Mouse (Mus musculus) forebrain, embryonic 10.5 days (tissue): ENCODE measurements around the gene Arrdc5. TPM values are rescaled to one million over a fixed set of nuclear protein-coding genes. Genes with fewer than 3 reads are reported as not detected.
"Not testable (repeated sequence)": the region's sequence is repeated elsewhere in the genome, so short reads cannot be mapped to it uniquely, and the experiment has no call there.

Source experiments
- DNase-seq: peaks from one replicate; pipeline ENCODE4 v3.0.0-alpha.2; 2017; ENCODE audit warnings: low spot score; ENCODE audit errors: extremely low spot score
- H3K27ac ChIP-seq: fragments of 300-500 bp; sonication (generic); 2 replicates; pipeline ENCODE4 v1.5.1; 2016; ENCODE audit warnings: mild to moderate bottlenecking
- H3K27me3 ChIP-seq: fragments of 300-500 bp; sonication (generic); 2 replicates; pipeline ENCODE4 v1.6.1; 2016; ENCODE audit warnings: mild to moderate bottlenecking; ENCODE audit not compliant: poor library complexity, severe bottlenecking
- H3K36me3 ChIP-seq: fragments of 300-500 bp; sonication (generic); replicated peaks from 2 replicates; pipeline ENCODE4 v1.6.1; 2016; ENCODE audit warnings: mild to moderate bottlenecking, moderate library complexity
- H3K4me1 ChIP-seq: fragments of 300-500 bp; sonication (generic); 2 replicates; pipeline ENCODE4 v1.6.1; 2016
- H3K4me3 ChIP-seq: fragments of 300-500 bp; sonication (generic); 2 replicates; pipeline ENCODE4 v1.5.1; 2016; ENCODE audit warnings: mild to moderate bottlenecking, moderate library complexity
- H3K9me3 ChIP-seq: fragments of 300-500 bp; sonication (generic); 2 replicates; pipeline ENCODE4 v1.6.1; 2016; ENCODE audit warnings: mild to moderate bottlenecking, moderate library complexity
- WGBS: fragments of 180-500 bp; shearing (Covaris S2); methylation state at CpG from one replicate; pipeline ENCODE4 v1.1.7; 2016; 5-methylcytosine and 5-hydroxymethylcytosine counted together
- polyA plus RNA-seq: library from polyadenylated mRNA; unstranded; fragments of >200 nt; fragmentation: Nextera tagmentation; extraction: Ambion mirVana; gene quantifications from 2 replicates; pipeline ENCODE4 v1.2.1, GENCODE M21; 2016

Arrdc5 gene
- polyA plus RNA-seq, 1 experiment from 2014 or later = not detected

GRCm38 (mm10) chr17:56269741-56270140 lies 30.3 kb downstream of the Arrdc5 start:
- peak overlapping the region; percentile 49 for H3K4me3 ChIP-seq
- H3K27me3 ChIP-seq = no peaks in the 10 kb centered on the region
- peak overlapping the region; percentile 83 for H3K27ac ChIP-seq
- peaks cover 31% of the 10 kb centered on the region for H3K36me3 ChIP-seq
- H3K9me3 ChIP-seq = no peaks in the 10 kb centered on the region
- DNase-seq = no peak
- H3K4me1 ChIP-seq = peaks cover 18% of the 10 kb centered on the region
- 72% methylated on average over 3 of the region's 3 CpGs for WGBS

GRCm38 (mm10) chr17:56269153-56269630 lies 30.9 kb downstream of the Arrdc5 start:
- Histone ChIP-seq H3K4me1 (peaks cover 18% of the 10 kb centered on the region), H3K27me3 (no peaks in the 10 kb centered on the region), H3K4me3 (peak overlapping the region; percentile 49), H3K27ac (peak overlapping the region; percentile 83), H3K9me3 (no peaks in the 10 kb centered on the region), H3K36me3 (peaks cover 34% of the 10 kb centered on the region)
- WGBS = 25% methylated on average over 12 of the region's 12 CpGs
- peak; percentile 46 for DNase-seq

- no peak for DNase-seq
- Histone ChIP-seq H3K36me3 (peaks cover 44% of the 10 kb centered on the region), H3K9me3 (no peaks in the 10 kb centered on the region), H3K4me1 (peaks cover 20% of the 10 kb centered on the region), H3K27me3 (no peaks in the 10 kb centered on the region), H3K4me3 (no peak overlapping the region), H3K27ac (no peak overlapping the region)
- whole genome bisulfite sequencing = 70% methylated on average over 3 of the region's 3 CpGs
These were observed 33.8 kb downstream of the Arrdc5 start for GRCm38 (mm10) chr17:56266271-56266670.

GRCm38 (mm10) chr17:56265869-56266268 lies 34.2 kb downstream of the Arrdc5 start:
- Histone ChIP-seq H3K4me3 (no peak overlapping the region), H3K36me3 (peaks cover 44% of the 10 kb centered on the region), H3K27me3 (no peaks in the 10 kb centered on the region), H3K27ac (no peak overlapping the region), H3K9me3 (no peaks in the 10 kb centered on the region), H3K4me1 (peaks cover 24% of the 10 kb centered on the region)
- DNase-seq = no peak
- 87% methylated on average over 3 of the region's 3 CpGs for WGBS

GRCm38 (mm10) chr17:56265011-56265410 lies 35.1 kb downstream of the Arrdc5 start:
- no peak for DNase-seq
- H3K36me3 ChIP-seq = peaks cover 44% of the 10 kb centered on the region
- no peak overlapping the region for H3K4me3 ChIP-seq
- H3K27ac ChIP-seq = no peak overlapping the region
- WGBS = 94% methylated on average over 4 of the region's 4 CpGs
- H3K9me3 ChIP-seq = no peaks in the 10 kb centered on the region
- H3K4me1 ChIP-seq = peaks cover 27% of the 10 kb centered on the region
- H3K27me3 ChIP-seq = no peaks in the 10 kb centered on the region

- peak; percentile 78 for DNase-seq
- Histone ChIP-seq H3K36me3 (peaks cover 54% of the 10 kb centered on the region), H3K27ac (no peak overlapping the region), H3K4me1 (peaks cover 27% of the 10 kb centered on the region), H3K4me3 (no peak overlapping the region), H3K9me3 (no peaks in the 10 kb centered on the region), H3K27me3 (no peaks in the 10 kb centered on the region)
- 21% methylated on average over 8 of the region's 8 CpGs for WGBS
These were observed 36.1 kb downstream of the Arrdc5 start for GRCm38 (mm10) chr17:56264020-56264419.

- WGBS = 94% methylated on average over 3 of the region's 3 CpGs
- no peak overlapping the region for H3K27ac ChIP-seq
- peaks cover 37% of the 10 kb centered on the region for H3K4me1 ChIP-seq
- H3K9me3 ChIP-seq = no peaks in the 10 kb centered on the region
- no peaks in the 10 kb centered on the region for H3K27me3 ChIP-seq
- peaks cover 66% of the 10 kb centered on the region for H3K36me3 ChIP-seq
- H3K4me3 ChIP-seq = no peak overlapping the region
- no peak for DNase-seq
These were observed 37.4 kb downstream of the Arrdc5 start for GRCm38 (mm10) chr17:56262645-56263094.

GRCm38 (mm10) chr17:56261166-56261565 lies 38.9 kb downstream of the Arrdc5 start:
- no peaks in the 10 kb centered on the region for H3K9me3 ChIP-seq
- H3K27me3 ChIP-seq = no peaks in the 10 kb centered on the region
- no peak overlapping the region for H3K4me3 ChIP-seq
- H3K36me3 ChIP-seq = peaks cover 69% of the 10 kb centered on the region
- 84% methylated on average over 3 of the region's 3 CpGs for WGBS
- peaks cover 43% of the 10 kb centered on the region for H3K4me1 ChIP-seq
- no peak overlapping the region for H3K27ac ChIP-seq
- no peak for DNase-seq

- H3K4me3 ChIP-seq = no peak overlapping the region; the same call in 1 of the 2 replicates
- 92% methylated on average over 10 of the region's 10 CpGs for WGBS
- peaks cover 60% of the 10 kb centered on the region for H3K36me3 ChIP-seq
These were observed 40.6 kb downstream of the Arrdc5 start for GRCm38 (mm10) chr17:56259301-56260037.

GRCm38 (mm10) chr17:56258812-56259211 lies 41.3 kb downstream of the Arrdc5 start:
- WGBS = 93% methylated on average over 2 of the region's 2 CpGs
- H3K9me3 ChIP-seq, H3K27me3 ChIP-seq, H3K27ac ChIP-seq, H3K4me3 ChIP-seq, DNase-seq: not testable (repeated sequence)
- H3K4me1 ChIP-seq = peaks cover 47% of the 10 kb centered on the region
- peaks cover 58% of the 10 kb centered on the region for H3K36me3 ChIP-seq

More at GRCm38 (mm10) chr17:56259301-56260037, 40.6 kb downstream of the Arrdc5 start:
- Histone ChIP-seq H3K4me1 (peaks cover 47% of the 10 kb centered on the region), H3K27ac (no peak overlapping the region), H3K27me3 (no peaks in the 10 kb centered on the region), H3K9me3 (no peaks in the 10 kb centered on the region)
- no peak for DNase-seq

GRCm38 (mm10) chr17:56258269-56258668 lies 41.8 kb downstream of the Arrdc5 start:
- H3K36me3 ChIP-seq = peaks cover 58% of the 10 kb centered on the region
- H3K4me1 ChIP-seq = peaks cover 47% of the 10 kb centered on the region
- H3K4me3 ChIP-seq = peak overlapping the region; percentile 70; the same call in 1 of the 2 replicates
- H3K27ac ChIP-seq, H3K9me3 ChIP-seq, H3K27me3 ChIP-seq, DNase-seq: not testable (repeated sequence)
- WGBS = 96% methylated on average over 19 of the region's 19 CpGs

- Histone ChIP-seq H3K27ac (peak overlapping the region; percentile 77), H3K36me3 (peaks cover 48% of the 10 kb centered on the region), H3K27me3 (no peaks in the 10 kb centered on the region), H3K4me3 (peak overlapping the region; percentile 70), H3K9me3 (no peaks in the 10 kb centered on the region), H3K4me1 (peaks cover 47% of the 10 kb centered on the region)
- DNase-seq = no peak
- WGBS = 12% methylated on average over 58 of the region's 58 CpGs
These were observed 42.7 kb downstream of the Arrdc5 start for GRCm38 (mm10) chr17:56257181-56257894.
